Mouse (Mus musculus): ENCODE measurements around the gene Herc3.

Gene Herc3

GRCm38 (mm10) chr6:58913971-58914370, 82.7 kb downstream of the Herc3 start:
- Histone ChIP-seq H3K36me3 (ENCODE audit: insufficient read depth, low read length) (peaks cover 17% of the 10 kb centered on the region; the same call in 1 of the 2 replicates), H3K4me1 (replicated peaks; ENCODE audit: low read depth, low read length) (no peaks in the 10 kb centered on the region), H3K9me3 (ENCODE audit: low read length) (peaks cover 56% of the 10 kb centered on the region), H3K4me3 (replicated peaks; ENCODE audit: low read length) (no peak overlapping the region), H3K27me3 (ENCODE audit: insufficient read depth, low read length) (no peaks in the 10 kb centered on the region)
- TF ChIP-seq CTCF (conservative IDR thresholded peaks at IDR 0.05; ENCODE audit: low read length): no peak
- TF ChIP-seq POU5F1 (IDR thresholded peaks at IDR 0.05; ENCODE audit: borderline replicate concordance, low read length): no peak
- TF ChIP-seq NANOG (IDR thresholded peaks at IDR 0.05; ENCODE audit: borderline replicate concordance, low read length): no peak

GRCm38 (mm10) chr6:58916498-58916897, 85.2 kb downstream of the Herc3 start:
- H3K9me3 ChIP-seq (ENCODE audit: low read length): peaks cover 40% of the 10 kb centered on the region
- H3K4me1 ChIP-seq (replicated peaks; ENCODE audit: low read depth, low read length): no peaks in the 10 kb centered on the region
- TF ChIP-seq CTCF (conservative IDR thresholded peaks at IDR 0.05; ENCODE audit: low read length): no peak
- no peak for TF ChIP-seq NANOG (IDR thresholded peaks at IDR 0.05; ENCODE audit: borderline replicate concordance, low read length)
- TF ChIP-seq POU5F1 (IDR thresholded peaks at IDR 0.05; ENCODE audit: borderline replicate concordance, low read length): no peak
- no peaks in the 10 kb centered on the region for H3K27me3 ChIP-seq (ENCODE audit: insufficient read depth, low read length)
- H3K4me3 ChIP-seq (replicated peaks; ENCODE audit: low read length): no peak overlapping the region
- peaks cover 22% of the 10 kb centered on the region for H3K36me3 ChIP-seq (ENCODE audit: insufficient read depth, low read length)

- Histone ChIP-seq H3K4me1 (replicated peaks; ENCODE audit: low read depth, low read length) (no peaks in the 10 kb centered on the region), H3K9me3 (ENCODE audit: low read length) (peaks cover 19% of the 10 kb centered on the region), H3K27me3 (ENCODE audit: insufficient read depth, low read length) (no peaks in the 10 kb centered on the region), H3K36me3 (ENCODE audit: insufficient read depth, low read length) (peaks cover 22% of the 10 kb centered on the region), H3K4me3 (replicated peaks; ENCODE audit: low read length) (no peak overlapping the region)
- no peak for TF ChIP-seq CTCF (conservative IDR thresholded peaks at IDR 0.05; ENCODE audit: low read length)
- TF ChIP-seq NANOG (IDR thresholded peaks at IDR 0.05; ENCODE audit: borderline replicate concordance, low read length): no peak
- TF ChIP-seq POU5F1 (IDR thresholded peaks at IDR 0.05; ENCODE audit: borderline replicate concordance, low read length): no peak
These were observed 89.5 kb downstream of the Herc3 start for GRCm38 (mm10) chr6:58920735-58921134.

GRCm38 (mm10) chr6:58921623-58922022, 90.4 kb downstream of the Herc3 start:
- H3K4me3 ChIP-seq (replicated peaks; ENCODE audit: low read length): no peak overlapping the region
- H3K27me3 ChIP-seq (ENCODE audit: insufficient read depth, low read length): no peaks in the 10 kb centered on the region
- H3K9me3 ChIP-seq (ENCODE audit: low read length): peaks cover 15% of the 10 kb centered on the region
- H3K4me1 ChIP-seq (replicated peaks; ENCODE audit: low read depth, low read length): no peaks in the 10 kb centered on the region
- H3K36me3 ChIP-seq (ENCODE audit: insufficient read depth, low read length): peaks cover 18% of the 10 kb centered on the region
- TF ChIP-seq NANOG (IDR thresholded peaks at IDR 0.05; ENCODE audit: borderline replicate concordance, low read length): no peak
- TF ChIP-seq CTCF (conservative IDR thresholded peaks at IDR 0.05; ENCODE audit: low read length): no peak
- TF ChIP-seq POU5F1 (IDR thresholded peaks at IDR 0.05; ENCODE audit: borderline replicate concordance, low read length): no peak

- H3K36me3 ChIP-seq (ENCODE audit: insufficient read depth, low read length): peaks cover 17% of the 10 kb centered on the region
- peaks cover 15% of the 10 kb centered on the region for H3K9me3 ChIP-seq (ENCODE audit: low read length)
- no peak overlapping the region for H3K4me3 ChIP-seq (replicated peaks; ENCODE audit: low read length)
- H3K4me1 ChIP-seq (replicated peaks; ENCODE audit: low read depth, low read length): no peaks in the 10 kb centered on the region
- TF ChIP-seq NANOG (IDR thresholded peaks at IDR 0.05; ENCODE audit: borderline replicate concordance, low read length) (no peak), POU5F1 (IDR thresholded peaks at IDR 0.05; ENCODE audit: borderline replicate concordance, low read length) (no peak), CTCF (conservative IDR thresholded peaks at IDR 0.05; ENCODE audit: low read length) (no peak)
- H3K27me3 ChIP-seq (ENCODE audit: insufficient read depth, low read length): no peaks in the 10 kb centered on the region
These were observed 91.2 kb downstream of the Herc3 start for GRCm38 (mm10) chr6:58922511-58922910.

GRCm38 (mm10) chr6:58927881-58928280, 96.6 kb downstream of the Herc3 start:
- Histone ChIP-seq H3K4me3 (replicated peaks; ENCODE audit: low read length) (no peak overlapping the region), H3K36me3 (ENCODE audit: insufficient read depth, low read length) (no peaks in the 10 kb centered on the region), H3K4me1 (replicated peaks; ENCODE audit: low read depth, low read length) (0 out of 2 replicates have a peak, but pooled peaks cover 3% of the 10 kb centered on the region), H3K27me3 (ENCODE audit: insufficient read depth, low read length) (no peaks in the 10 kb centered on the region), H3K9me3 (ENCODE audit: low read length) (no peaks in the 10 kb centered on the region; the same call in 1 of the 2 replicates)
- TF ChIP-seq NANOG (IDR thresholded peaks at IDR 0.05; ENCODE audit: borderline replicate concordance, low read length) (no peak), CTCF (conservative IDR thresholded peaks at IDR 0.05; ENCODE audit: low read length) (no peak), POU5F1 (IDR thresholded peaks at IDR 0.05; ENCODE audit: borderline replicate concordance, low read length) (no peak)

- TF ChIP-seq CTCF (conservative IDR thresholded peaks at IDR 0.05; ENCODE audit: low read length) (no peak), NANOG (IDR thresholded peaks at IDR 0.05; ENCODE audit: borderline replicate concordance, low read length) (no peak), POU5F1 (IDR thresholded peaks at IDR 0.05; ENCODE audit: borderline replicate concordance, low read length) (no peak)
- Histone ChIP-seq H3K4me1 (replicated peaks; ENCODE audit: low read depth, low read length) (peaks cover 9% of the 10 kb centered on the region), H3K9me3 (ENCODE audit: low read length) (no peaks in the 10 kb centered on the region; the same call in 1 of the 2 replicates), H3K36me3 (ENCODE audit: insufficient read depth, low read length) (no peaks in the 10 kb centered on the region), H3K27me3 (ENCODE audit: insufficient read depth, low read length) (no peaks in the 10 kb centered on the region), H3K4me3 (replicated peaks; ENCODE audit: low read length) (no peak overlapping the region)
These were observed 98.7 kb downstream of the Herc3 start for GRCm38 (mm10) chr6:58929911-58930431.

- Histone ChIP-seq H3K27me3 (ENCODE audit: insufficient read depth, low read length) (no peaks in the 10 kb centered on the region), H3K9me3 (ENCODE audit: low read length) (no peaks in the 10 kb centered on the region; the same call in 1 of the 2 replicates), H3K36me3 (ENCODE audit: insufficient read depth, low read length) (no peaks in the 10 kb centered on the region), H3K4me1 (replicated peaks; ENCODE audit: low read depth, low read length) (peaks cover 9% of the 10 kb centered on the region), H3K4me3 (replicated peaks; ENCODE audit: low read length) (no peak overlapping the region)
- TF ChIP-seq POU5F1 (IDR thresholded peaks at IDR 0.05; ENCODE audit: borderline replicate concordance, low read length) (no peak), NANOG (IDR thresholded peaks at IDR 0.05; ENCODE audit: borderline replicate concordance, low read length) (no peak), CTCF (conservative IDR thresholded peaks at IDR 0.05; ENCODE audit: low read length) (no peak)
These were observed 99.9 kb downstream of the Herc3 start for GRCm38 (mm10) chr6:58931149-58931548.
